Mouse (Mus musculus) thymus, postnatal 25 days (tissue): ENCODE measurements around the gene Klhl34.

Source experiments
- DNase-seq: peaks from one replicate; pipeline ENCODE4 v3.0.0; 2022

The Klhl34 gene

GRCm38 (mm10) chrX:157818207-157818920 lies at the start of gene Klhl34:
Klhl34 (plus strand) TSS chrX:157818435.
- no peak for DNase-seq

- DNase-seq = no peak
These were observed 16.6 kb upstream of the Klhl34 start for GRCm38 (mm10) chrX:157801669-157802068.

GRCm38 (mm10) chrX:157809721-157810120 lies 8.5 kb upstream of the Klhl34 start:
- DNase-seq = no peak

- no peak for DNase-seq
These were observed 546 bp upstream of the Klhl34 start for GRCm38 (mm10) chrX:157817571-157818206.

- DNase-seq = no peak
These were observed 656 bp downstream of the Klhl34 start for GRCm38 (mm10) chrX:157818921-157819260.

GRCm38 (mm10) chrX:157829983-157830382 lies 11.7 kb downstream of the Klhl34 start:
- DNase-seq = no peak
